Mouse (Mus musculus) heart, postnatal 0 days (tissue): Measurements from ENCODE around the gene Pamr1. TPM values are rescaled to one million over a fixed set of nuclear protein-coding genes. Genes with fewer than 3 reads are reported as not detected.

Experiments used
- ATAC-seq: fragments of 200-750 bp; cut with Nextera tagmentation; 2 replicates; pipeline ENCODE4 v1.8.0; 2017; ENCODE audit warnings: low read depth, moderate number of reproducible peaks, moderate library complexity; ENCODE audit not compliant: insufficient read depth
- DNase-seq: peaks from one replicate; pipeline ENCODE4 v3.0.0-alpha.2; 2016; ENCODE audit warnings: low spot score
- H3K27ac ChIP-seq: fragments of 300-500 bp; sonication (generic); 2 replicates; pipeline ENCODE4 v1.5.1; 2014; ENCODE audit warnings: low read depth, mild to moderate bottlenecking
- H3K27me3 ChIP-seq: fragments of 300-500 bp; sonication (generic); 2 replicates; pipeline ENCODE4 v1.6.1; 2014; ENCODE audit warnings: low read length, mixed read lengths; ENCODE audit not compliant: control insufficient read depth, insufficient read depth
- H3K36me3 ChIP-seq: fragments of 300-500 bp; sonication (generic); replicated peaks from 2 replicates; pipeline ENCODE4 v1.6.1; 2014; ENCODE audit warnings: low read length, mixed read lengths; ENCODE audit not compliant: control insufficient read depth, insufficient read depth
- H3K4me1 ChIP-seq: fragments of 300-500 bp; sonication (generic); 2 replicates; pipeline ENCODE4 v1.6.1; 2014; ENCODE audit warnings: antibody characterized with exemption; ENCODE audit not compliant: control insufficient read depth, insufficient read depth
- H3K4me2 ChIP-seq: fragments of 300-500 bp; sonication (generic); 2 replicates; pipeline ENCODE4 v1.6.1; 2014; ENCODE audit warnings: low read depth, mild to moderate bottlenecking, low read length, moderate library complexity
- H3K4me3 ChIP-seq: fragments of 300-500 bp; sonication (generic); 2 replicates; pipeline ENCODE4 v1.5.1; 2014; ENCODE audit warnings: low read depth, low read length
- H3K9ac ChIP-seq: fragments of 300-500 bp; sonication (generic); replicated peaks from 2 replicates; pipeline ENCODE4 v1.6.1; 2014; ENCODE audit warnings: low read depth, low read length, mixed read lengths
- H3K9me3 ChIP-seq: fragments of 300-500 bp; sonication (generic); replicated peaks from 2 replicates; pipeline ENCODE4 v1.6.1; 2016; ENCODE audit warnings: low read length; ENCODE audit not compliant: control insufficient read depth
- CTCF ChIP-seq: IDR thresholded peaks from 2 replicates; pipeline ENCODE4 v1.5.1; 2016; ENCODE audit warnings: antibody characterized with exemption, control low read depth, low read depth
- EP300 ChIP-seq: IDR thresholded peaks from 2 replicates; pipeline ENCODE4 v1.6.1; 2016; ENCODE audit warnings: antibody characterized with exemption, low read depth
- WGBS: fragments of 180-500 bp; shearing (Covaris S2); extraction: QIAGEN DNeasy Blood & Tissue Kit; methylation state at CpG from one replicate; pipeline ENCODE4 v1.1.7; 2014; 5-methylcytosine and 5-hydroxymethylcytosine counted together
- polyA plus RNA-seq: library from polyadenylated mRNA; unstranded; fragments of >200 nt; fragmentation: Nextera tagmentation; extraction: Ambion mirVana; gene quantifications from 2 replicates; pipeline ENCODE4 v1.2.1, GENCODE M21; 2015
- total RNA-seq: library from RNA; depleted of rRNA; stranded (reverse); fragments of >200 nt; gene quantifications from 2 replicates; pipeline ENCODE4 v1.2.3, GENCODE M21; 2014; ENCODE audit warnings: low replicate concordance

Pamr1 gene
- total and polyA plus RNA-seq, 2 experiments from 2014 or later = 2.7 to 12.1 TPM

GRCm38 (mm10) chr2:102551594-102551993 lies 1.8 kb downstream of the Pamr1 start:
- WGBS = 50% methylated on average over 3 of the region's 3 CpGs
- H3K36me3 ChIP-seq = no peaks in the 10 kb centered on the region
- no peak overlapping the region for H3K9ac ChIP-seq
- no peak for ATAC-seq
- H3K9me3 ChIP-seq = 0 out of 2 replicates have a peak, but pooled peaks cover 6% of the 10 kb centered on the region
- TF ChIP-seq CTCF (no peak), EP300 (no peak)
- no peak overlapping the region for H3K4me3 ChIP-seq
- no peak for DNase-seq
- H3K27me3 ChIP-seq = peaks cover 13% of the 10 kb centered on the region
- no peak overlapping the region for H3K4me2 ChIP-seq
- H3K4me1 ChIP-seq = no peaks in the 10 kb centered on the region; the same call in 1 of the 2 replicates
- no peak overlapping the region for H3K27ac ChIP-seq

GRCm38 (mm10) chr2:102552095-102552537 lies 2.3 kb downstream of the Pamr1 start:
- no peak for ATAC-seq
- Histone ChIP-seq H3K9me3 (0 out of 2 replicates have a peak, but pooled peaks cover 5% of the 10 kb centered on the region), H3K9ac (no peak overlapping the region), H3K27me3 (peaks cover 13% of the 10 kb centered on the region), H3K36me3 (no peaks in the 10 kb centered on the region), H3K27ac (no peak overlapping the region), H3K4me2 (no peak overlapping the region), H3K4me3 (no peak overlapping the region), H3K4me1 (no peaks in the 10 kb centered on the region; the same call in 1 of the 2 replicates)
- TF ChIP-seq CTCF (no peak), EP300 (no peak)
- DNase-seq = no peak
- 36% methylated on average over 5 of the region's 5 CpGs for WGBS

DNA sequence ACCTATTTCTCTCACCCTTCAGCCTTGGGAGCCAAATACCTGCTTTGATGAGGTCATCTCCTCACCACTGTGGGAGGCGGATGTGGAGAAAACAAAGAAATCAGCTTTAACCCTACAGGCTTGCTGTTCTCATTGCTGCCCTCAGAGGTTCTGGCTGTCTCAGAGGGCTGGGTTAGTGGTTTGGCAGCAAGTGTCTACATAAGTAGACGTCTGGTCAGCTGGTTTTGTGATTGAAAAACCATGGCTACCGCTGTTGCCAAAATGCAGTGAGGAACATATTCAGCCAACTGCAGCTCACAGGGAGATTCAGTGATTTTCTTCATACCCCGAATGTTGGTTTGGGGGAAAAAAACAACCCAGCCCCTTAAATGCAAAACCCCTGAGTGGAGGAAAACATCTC lies 7.3 kb downstream of the Pamr1 start:
- no peak for ATAC-seq
- Histone ChIP-seq H3K9me3 (no peaks in the 10 kb centered on the region), H3K4me1 (no peaks in the 10 kb centered on the region), H3K4me2 (no peak overlapping the region), H3K9ac (no peak overlapping the region), H3K36me3 (no peaks in the 10 kb centered on the region), H3K27ac (no peak overlapping the region), H3K4me3 (no peak overlapping the region), H3K27me3 (no peaks in the 10 kb centered on the region)
- TF ChIP-seq CTCF (no peak), EP300 (no peak)
- WGBS = 57% methylated on average over 4 of the region's 4 CpGs
- DNase-seq = no peak

DNA sequence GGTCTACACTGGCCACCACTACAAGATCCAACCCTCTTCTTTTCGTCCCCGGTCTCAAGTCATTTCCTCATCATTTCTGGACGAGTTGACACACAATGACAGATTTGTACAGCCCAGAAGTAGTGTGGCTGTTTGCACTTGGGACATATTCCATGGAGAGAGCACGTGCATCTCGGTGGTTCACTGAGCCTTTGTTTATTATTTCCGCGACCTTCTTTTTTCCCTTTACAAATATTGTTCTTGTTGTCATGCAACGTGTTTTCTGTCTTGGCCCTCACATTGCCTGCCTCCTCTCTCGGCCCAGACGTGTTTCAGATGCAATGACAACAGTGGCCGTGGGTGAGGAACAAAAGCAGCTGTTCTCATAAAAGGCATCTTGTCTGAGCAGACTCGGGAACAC lies 9.2 kb downstream of the Pamr1 start:
- no peak for TF ChIP-seq EP300
- no peak for TF ChIP-seq CTCF
- DNase-seq (no peak), ATAC-seq (no peak)
- no peaks in the 10 kb centered on the region for H3K36me3 ChIP-seq
- no peak overlapping the region for H3K4me3 ChIP-seq
- H3K27ac ChIP-seq = no peak overlapping the region
- H3K27me3 ChIP-seq = no peaks in the 10 kb centered on the region
- no peaks in the 10 kb centered on the region for H3K4me1 ChIP-seq
- H3K4me2 ChIP-seq = no peak overlapping the region
- H3K9ac ChIP-seq = no peak overlapping the region
- no peaks in the 10 kb centered on the region for H3K9me3 ChIP-seq
- WGBS = 77% methylated on average over 12 of the region's 12 CpGs

DNA sequence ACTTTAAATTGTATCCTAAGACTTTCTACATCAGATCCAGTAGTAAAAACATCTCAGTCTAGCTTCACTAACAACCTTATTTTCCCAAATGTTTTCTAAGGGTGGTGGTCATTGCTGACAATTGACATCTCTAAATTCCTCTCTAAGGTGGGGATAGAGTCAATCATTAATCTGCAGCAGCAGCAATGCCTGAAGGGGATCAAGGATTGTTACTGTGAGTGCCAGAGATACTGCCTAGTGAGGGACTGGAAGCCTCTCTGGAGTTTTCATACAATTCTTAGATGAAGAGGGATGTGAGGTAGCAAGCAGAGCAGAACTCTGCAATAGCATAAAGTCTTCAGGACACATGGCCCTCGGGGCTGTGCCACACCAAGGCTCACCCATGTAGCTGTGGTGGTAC lies 14.0 kb downstream of the Pamr1 start:
- Histone ChIP-seq H3K4me3 (no peak overlapping the region), H3K27ac (no peak overlapping the region), H3K9ac (no peak overlapping the region), H3K9me3 (no peaks in the 10 kb centered on the region), H3K36me3 (no peaks in the 10 kb centered on the region), H3K27me3 (no peaks in the 10 kb centered on the region), H3K4me1 (no peaks in the 10 kb centered on the region), H3K4me2 (no peak overlapping the region)
- ATAC-seq (no peak), DNase-seq (no peak)
- no peak for TF ChIP-seq CTCF
- 59% methylated on average over 1 of the region's 1 CpGs for WGBS

DNA sequence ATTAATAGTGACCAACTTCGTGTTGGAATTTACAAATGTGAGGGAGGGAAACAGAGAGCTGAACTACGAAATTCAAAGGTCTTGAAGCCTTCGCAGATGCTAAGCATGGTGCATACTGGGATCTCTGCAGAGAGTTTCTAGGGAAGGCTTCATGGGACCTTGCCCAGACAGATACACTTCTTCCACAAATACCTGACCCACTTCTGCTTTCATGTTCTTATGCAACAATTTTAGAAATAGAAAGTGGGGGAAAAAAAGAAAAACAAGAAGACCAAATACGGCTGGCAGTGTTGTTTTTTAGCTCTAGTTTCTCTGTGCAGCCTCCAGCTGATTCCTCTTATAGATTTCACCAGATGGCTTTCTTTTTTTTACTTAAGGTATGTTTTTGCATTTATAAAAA lies 29.4 kb downstream of the Pamr1 start:
- ATAC-seq (no peak), DNase-seq (no peak)
- 75% methylated on average over 4 of the region's 4 CpGs for WGBS
- no peak overlapping the region for H3K4me3 ChIP-seq
- TF ChIP-seq EP300 (no peak), CTCF (no peak)
- H3K27me3 ChIP-seq = no peaks in the 10 kb centered on the region
- no peak overlapping the region for H3K4me2 ChIP-seq
- H3K36me3 ChIP-seq = no peaks in the 10 kb centered on the region
- no peak overlapping the region for H3K27ac ChIP-seq
- H3K9ac ChIP-seq = no peak overlapping the region
- H3K4me1 ChIP-seq = no peaks in the 10 kb centered on the region
- no peaks in the 10 kb centered on the region for H3K9me3 ChIP-seq
